Mouse (Mus musculus) neural tube, embryonic 11.5 days (tissue): Measurements from ENCODE around the gene Gm13275. TPM values are rescaled to one million over a fixed set of nuclear protein-coding genes. Genes with fewer than 3 reads are reported as not detected.

Experiments used
- polyA plus RNA-seq: library from polyadenylated mRNA; unstranded; fragments of >200 nt; fragmentation: Nextera tagmentation; extraction: Ambion mirVana; gene quantifications from 2 replicates; pipeline ENCODE4 v1.2.1, GENCODE M21; 2014

Gene Gm13275
- polyA plus RNA-seq, 1 experiment from 2014 or later: not detected

Other genes with a start within 250 kb of the Gm13275 start
- not detected in 2 replicates for gene Ifna15, start 236.2 kb upstream of the Gm13275 start, polyA plus RNA-seq
- not detected in 2 replicates for gene Ifna14, start 222.7 kb upstream of the Gm13275 start, polyA plus RNA-seq
- not detected in 2 replicates for gene Ifna9, start 202.1 kb upstream of the Gm13275 start, polyA plus RNA-seq
- gene Ifna12, start 191.1 kb upstream of the Gm13275 start, polyA plus RNA-seq: not detected in 2 replicates
- gene C87499, start 160.1 kb upstream of the Gm13275 start, polyA plus RNA-seq: not detected in 2 replicates
- not detected in 2 replicates for gene Ifna13, start 150.0 kb upstream of the Gm13275 start, polyA plus RNA-seq
- gene Ifna16, start 117.6 kb upstream of the Gm13275 start, polyA plus RNA-seq: not detected in 2 replicates
- gene Ifna2, start 110.6 kb upstream of the Gm13275 start, polyA plus RNA-seq: not detected in 2 replicates
- not detected in 2 replicates for gene Ifnab, start 103.1 kb upstream of the Gm13275 start, polyA plus RNA-seq
- 1.9 and 2.1 TPM in 2 replicates for gene Gm26566, start 72.7 kb upstream of the Gm13275 start, polyA plus RNA-seq
- 151 and 152 TPM in 2 replicates for gene Klhl9, start 72.0 kb upstream of the Gm13275 start, polyA plus RNA-seq
- gene Gm13271, start 39.6 kb upstream of the Gm13275 start, polyA plus RNA-seq: 0.53 TPM in 1 of 2 replicates, not detected in the other
- not detected in 2 replicates for gene Gm13283, start 34.4 kb upstream of the Gm13275 start, polyA plus RNA-seq
- 0.31 and 0.46 TPM in 2 replicates for gene Gm13290, start 20.7 kb upstream of the Gm13275 start, polyA plus RNA-seq
- gene Gm13289, start 17.6 kb upstream of the Gm13275 start, polyA plus RNA-seq: not detected in 2 replicates
- gene Gm13272, start 14.6 kb upstream of the Gm13275 start, polyA plus RNA-seq: not detected in 2 replicates
- not detected in 2 replicates for gene Ifnz, start 12.4 kb upstream of the Gm13275 start, polyA plus RNA-seq
- not detected in 2 replicates for gene Gm13276, start 8.8 kb upstream of the Gm13275 start, polyA plus RNA-seq
- not detected in 2 replicates for gene Gm13277, start 5.9 kb upstream of the Gm13275 start, polyA plus RNA-seq
- not detected in 2 replicates for gene Gm13278, start 2.9 kb upstream of the Gm13275 start, polyA plus RNA-seq
- gene Gm13279, start 2.9 kb downstream of the Gm13275 start, polyA plus RNA-seq: not detected in 2 replicates
- gene Gm13285, start 5.2 kb downstream of the Gm13275 start, polyA plus RNA-seq: 0.19 TPM in 1 of 2 replicates, not detected in the other
- gene Gm13287, start 8.8 kb downstream of the Gm13275 start, polyA plus RNA-seq: not detected in 2 replicates
- not detected in 2 replicates for gene Gm13288, start 11.0 kb downstream of the Gm13275 start, polyA plus RNA-seq
- gene Ifna7, start 21.7 kb downstream of the Gm13275 start, polyA plus RNA-seq: not detected in 2 replicates
- not detected in 2 replicates for gene Ifna11, start 25.5 kb downstream of the Gm13275 start, polyA plus RNA-seq
- gene Ifna6, start 32.9 kb downstream of the Gm13275 start, polyA plus RNA-seq: not detected in 2 replicates
- gene Ifna5, start 41.0 kb downstream of the Gm13275 start, polyA plus RNA-seq: not detected in 2 replicates
- gene Ifna4, start 47.4 kb downstream of the Gm13275 start, polyA plus RNA-seq: not detected in 2 replicates
- gene Ifna1, start 55.6 kb downstream of the Gm13275 start, polyA plus RNA-seq: not detected in 2 replicates
- gene Ifne, start 85.7 kb downstream of the Gm13275 start, polyA plus RNA-seq: not detected in 2 replicates